Mouse (Mus musculus) lung, embryonic 14.5 days (tissue): ENCODE data around the gene Htr5a. TPM values are rescaled to one million over a fixed set of nuclear protein-coding genes. Genes with fewer than 3 reads are reported as not detected.

Source experiments
- ATAC-seq: fragments of 200-750 bp; cut with Nextera tagmentation; 2 replicates; pipeline ENCODE4 v1.8.0; 2017; ENCODE audit warnings: mild to moderate bottlenecking, moderate TSS enrichment, moderate library complexity; ENCODE audit not compliant: insufficient read depth
- DNase-seq: peaks from one replicate; pipeline ENCODE4 v3.0.0-alpha.2; 2015
- H3K27ac ChIP-seq: fragments of 300-500 bp; sonication (generic); 2 replicates; pipeline ENCODE4 v1.5.1; 2014; ENCODE audit warnings: low read depth, mild to moderate bottlenecking, moderate library complexity
- H3K27me3 ChIP-seq: fragments of 300-500 bp; sonication (generic); 2 replicates; pipeline ENCODE4 v1.6.1; 2014; ENCODE audit warnings: low read length, control low read depth; ENCODE audit not compliant: insufficient read depth
- H3K36me3 ChIP-seq: fragments of 300-500 bp; sonication (generic); 2 replicates; pipeline ENCODE4 v1.6.1; 2014; ENCODE audit warnings: control low read depth; ENCODE audit not compliant: insufficient read depth
- H3K4me1 ChIP-seq: fragments of 300-500 bp; sonication (generic); 2 replicates; pipeline ENCODE4 v1.6.1; 2014; ENCODE audit warnings: antibody characterized with exemption, control low read depth; ENCODE audit not compliant: insufficient read depth
- H3K4me2 ChIP-seq: fragments of 300-500 bp; sonication (generic); 2 replicates; pipeline ENCODE4 v1.6.1; 2014; ENCODE audit warnings: mild to moderate bottlenecking
- H3K4me3 ChIP-seq: fragments of 300-500 bp; sonication (generic); 2 replicates; pipeline ENCODE4 v1.5.1; 2014; ENCODE audit warnings: low read depth, low read length
- H3K9ac ChIP-seq: fragments of 300-500 bp; sonication (generic); 2 replicates; pipeline ENCODE4 v1.6.1; 2014
- H3K9me3 ChIP-seq: fragments of 300-500 bp; sonication (generic); 2 replicates; pipeline ENCODE4 v1.6.1; 2016; ENCODE audit warnings: low read depth, low read length, control low read depth
- CTCF ChIP-seq: IDR thresholded peaks from 2 replicates; pipeline ENCODE4 v1.5.1; 2016; ENCODE audit warnings: antibody characterized with exemption, low read depth
- WGBS: fragments of 180-500 bp; shearing (Covaris S2); extraction: QIAGEN DNeasy Blood & Tissue Kit; methylation state at CpG from one replicate; pipeline ENCODE4 v1.1.7; 2014; 5-methylcytosine and 5-hydroxymethylcytosine counted together
- polyA plus RNA-seq: library from polyadenylated mRNA; unstranded; fragments of >200 nt; fragmentation: Nextera tagmentation; extraction: Ambion mirVana; gene quantifications from 2 replicates; pipeline ENCODE4 v1.2.1, GENCODE M21; 2014

Gene Htr5a
- polyA plus RNA-seq, 1 experiment from 2014 or later, result not detected

- H3K9ac ChIP-seq, result no peak overlapping the region
- no peaks in the 10 kb centered on the region for H3K4me1 ChIP-seq
- no peak overlapping the region for H3K27ac ChIP-seq
- WGBS, result 83% methylated on average over 7 of the region's 7 CpGs
- H3K4me2 ChIP-seq, result no peak overlapping the region
- no peaks in the 10 kb centered on the region for H3K9me3 ChIP-seq
- H3K4me3 ChIP-seq, result no peak overlapping the region
- DNase-seq (no peak), ATAC-seq (no peak)
- no peaks in the 10 kb centered on the region for H3K36me3 ChIP-seq
- no peak for TF ChIP-seq CTCF
- no peaks in the 10 kb centered on the region for H3K27me3 ChIP-seq
Observed at GRCm38 (mm10) chr5:27827971-27828370, 14.0 kb upstream of the Htr5a start.

GRCm38 (mm10) chr5:27835096-27835495 lies 6.9 kb upstream of the Htr5a start:
- 72% methylated on average over 2 of the region's 2 CpGs for WGBS
- Histone ChIP-seq H3K4me2 (no peak overlapping the region), H3K4me3 (no peak overlapping the region), H3K36me3 (no peaks in the 10 kb centered on the region), H3K4me1 (no peaks in the 10 kb centered on the region), H3K27ac (no peak overlapping the region), H3K9me3 (no peaks in the 10 kb centered on the region), H3K9ac (no peak overlapping the region), H3K27me3 (no peaks in the 10 kb centered on the region)
- no peak for TF ChIP-seq CTCF
- DNase-seq (no peak), ATAC-seq (no peak)

DNA sequence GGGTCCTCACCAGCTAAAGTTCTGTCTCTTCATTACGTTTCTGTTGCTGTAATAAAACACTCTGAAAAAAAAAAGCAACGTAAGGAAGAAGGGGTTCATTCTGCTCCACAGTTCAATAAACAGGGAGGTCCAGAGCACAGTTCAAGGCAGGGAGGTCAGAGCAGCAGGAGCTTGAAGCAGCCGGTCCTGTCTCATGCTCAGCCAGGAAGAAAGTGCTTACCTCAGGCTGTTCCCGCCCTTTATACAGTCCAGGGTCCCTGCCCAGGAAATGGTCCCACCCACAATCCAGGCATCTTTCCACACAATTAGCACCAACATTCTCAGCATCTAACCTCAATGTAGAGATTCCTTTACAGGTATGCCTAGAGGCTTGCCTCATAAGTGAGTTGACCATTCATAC lies 3.9 kb upstream of the Htr5a start:
- ATAC-seq, result no peak
- WGBS, result 52% methylated on average over 4 of the region's 4 CpGs

GRCm38 (mm10) chr5:27842671-27843320 lies 847 bp downstream of the Htr5a start:
- Histone ChIP-seq H3K4me3 (no peak overlapping the region), H3K4me1 (no peaks in the 10 kb centered on the region), H3K9me3 (no peaks in the 10 kb centered on the region), H3K36me3 (no peaks in the 10 kb centered on the region), H3K27ac (no peak overlapping the region), H3K4me2 (no peak overlapping the region), H3K27me3 (peaks cover 24% of the 10 kb centered on the region), H3K9ac (no peak overlapping the region)
- TF ChIP-seq CTCF, result no peak
- no peak for ATAC-seq
- DNase-seq, result no peak
- WGBS, result 65% methylated on average over 28 of the region's 28 CpGs

More for the DNA sequence above, 3.9 kb upstream of the Htr5a start:
- Histone ChIP-seq H3K4me1 (no peaks in the 10 kb centered on the region), H3K27ac (no peak overlapping the region), H3K9me3 (no peaks in the 10 kb centered on the region), H3K9ac (no peak overlapping the region), H3K27me3 (peaks cover 20% of the 10 kb centered on the region), H3K4me3 (no peak overlapping the region), H3K4me2 (no peak overlapping the region), H3K36me3 (no peaks in the 10 kb centered on the region)
- no peak for TF ChIP-seq CTCF
- DNase-seq, result no peak

DNA sequence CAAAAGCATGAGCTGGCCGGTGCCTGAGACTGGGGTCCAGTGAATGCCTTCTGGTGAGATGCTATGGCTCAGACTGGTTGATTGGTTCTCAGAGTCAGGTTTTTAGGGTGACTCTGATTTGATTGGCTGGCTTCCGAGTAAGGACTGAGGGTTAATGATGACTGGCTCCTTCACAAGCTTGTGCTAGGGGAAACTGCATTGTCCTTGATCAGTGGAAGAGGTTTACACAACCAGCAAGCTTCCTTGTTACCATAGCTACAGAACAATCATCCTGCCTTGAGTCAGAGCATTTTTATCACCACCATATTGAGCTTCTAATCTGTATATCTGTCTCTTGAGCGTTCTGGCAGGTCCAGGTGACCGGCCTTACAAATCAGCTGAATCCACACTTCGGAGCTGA lies 5.0 kb downstream of the Htr5a start:
- H3K9me3 ChIP-seq, result no peaks in the 10 kb centered on the region
- no peak overlapping the region for H3K4me3 ChIP-seq
- H3K4me2 ChIP-seq, result no peak overlapping the region
- H3K9ac ChIP-seq, result no peak overlapping the region
- 62% methylated on average over 5 of the region's 5 CpGs for WGBS
- peaks cover 15% of the 10 kb centered on the region for H3K27me3 ChIP-seq
- ATAC-seq (no peak), DNase-seq (no peak)
- no peak overlapping the region for H3K27ac ChIP-seq
- no peak for TF ChIP-seq CTCF
- H3K4me1 ChIP-seq, result no peaks in the 10 kb centered on the region
- H3K36me3 ChIP-seq, result no peaks in the 10 kb centered on the region

GRCm38 (mm10) chr5:27854290-27854689 lies 12.3 kb downstream of the Htr5a start:
- no peaks in the 10 kb centered on the region for H3K9me3 ChIP-seq
- no peaks in the 10 kb centered on the region for H3K4me1 ChIP-seq
- DNase-seq (peak; percentile 56), ATAC-seq (no peak)
- no peak overlapping the region for H3K4me3 ChIP-seq
- H3K4me2 ChIP-seq, result no peak overlapping the region
- no peaks in the 10 kb centered on the region for H3K36me3 ChIP-seq
- 65% methylated on average over 1 of the region's 1 CpGs for WGBS
- peak; percentile 58 for TF ChIP-seq CTCF
- no peak overlapping the region for H3K9ac ChIP-seq
- no peaks in the 10 kb centered on the region for H3K27me3 ChIP-seq
- no peak overlapping the region for H3K27ac ChIP-seq

DNA sequence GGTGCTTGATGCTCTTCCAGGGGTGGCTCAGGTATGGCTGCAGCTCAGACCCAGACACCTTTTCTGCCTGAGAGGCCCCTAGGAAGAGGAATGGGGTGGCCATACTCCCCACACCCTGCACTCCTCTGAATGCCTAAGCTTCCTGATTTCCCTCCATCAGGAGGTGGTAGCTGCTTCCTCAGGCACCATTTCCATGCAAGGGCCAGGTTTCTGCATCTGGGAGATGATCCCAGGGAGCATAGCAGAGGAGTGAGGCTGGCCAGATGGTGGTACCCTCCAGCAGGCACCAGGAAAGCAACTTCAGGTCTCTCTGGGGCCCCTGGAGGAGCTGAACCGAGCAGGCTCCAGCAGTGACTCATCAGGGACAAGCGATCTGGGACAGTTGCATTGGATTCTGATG lies 13.8 kb downstream of the Htr5a start:
- Histone ChIP-seq H3K27ac (no peak overlapping the region), H3K4me2 (no peak overlapping the region), H3K9ac (no peak overlapping the region), H3K4me3 (no peak overlapping the region), H3K36me3 (no peaks in the 10 kb centered on the region), H3K27me3 (no peaks in the 10 kb centered on the region), H3K4me1 (no peaks in the 10 kb centered on the region), H3K9me3 (no peaks in the 10 kb centered on the region)
- ATAC-seq (no peak), DNase-seq (no peak)
- no peak for TF ChIP-seq CTCF
- 80% methylated on average over 2 of the region's 2 CpGs for WGBS
